Mouse (Mus musculus) liver, embryonic 14.5 days (tissue): ENCODE measurements around the gene Cct5. TPM values are rescaled to one million over a fixed set of nuclear protein-coding genes. Genes with fewer than 3 reads are reported as not detected.

Experiments used
- ATAC-seq: fragments of 200-750 bp; cut with Nextera tagmentation; 2 replicates; pipeline ENCODE4 v1.8.0; 2017; ENCODE audit warnings: moderate number of reproducible peaks, mild to moderate bottlenecking, moderate library complexity; ENCODE audit not compliant: insufficient read depth
- DNase-seq, 3 experiments: peaks; one replicate each; pipeline ENCODE4 v3.0.0-alpha.2; 2012 to 2013; ENCODE audit warnings: low read depth in 3 of 3, low spot score in 3 of 3
- H3K27ac ChIP-seq: fragments of 300-500 bp; sonication (generic); 2 replicates; pipeline ENCODE4 v1.5.1; 2014; ENCODE audit warnings: moderate library complexity, mild to moderate bottlenecking, control low read depth, inconsistent platforms
- H3K27me3 ChIP-seq: fragments of 300-500 bp; sonication (generic); 2 replicates; pipeline ENCODE4 v1.6.1; 2014; ENCODE audit warnings: mild to moderate bottlenecking, low read length, moderate library complexity; ENCODE audit not compliant: control insufficient read depth, insufficient read depth
- H3K36me3 ChIP-seq: fragments of 300-500 bp; sonication (generic); replicated peaks from 2 replicates; pipeline ENCODE4 v1.6.1; 2014; ENCODE audit warnings: low read depth; ENCODE audit not compliant: control insufficient read depth, insufficient read depth
- H3K4me1 ChIP-seq, 2 experiments: fragments of 200-500 bp in 1 of 2; fragments of 300-500 bp in 1 of 2; sonication (generic) in 1 of 2; replicated peaks; 2 replicates each; pipeline ENCODE4 v1.6.1; 2012 to 2014; ENCODE audit warnings: antibody characterized with exemption in 1 of 2, inconsistent platforms in 1 of 2, low read length in 1 of 2; ENCODE audit not compliant: control insufficient read depth in 2 of 2, insufficient read depth in 2 of 2
- H3K4me2 ChIP-seq: fragments of 300-500 bp; sonication (generic); 2 replicates; pipeline ENCODE4 v1.6.1; 2014; ENCODE audit warnings: low read depth, mild to moderate bottlenecking, control low read depth, moderate library complexity
- H3K4me3 ChIP-seq, 2 experiments: fragments of 200-500 bp in 1 of 2; fragments of 300-500 bp in 1 of 2; sonication (generic) in 1 of 2; 2 replicates each; pipeline ENCODE4 v1.5.1; 2012 to 2014; ENCODE audit warnings: low read depth in 2 of 2, low read length in 2 of 2, mild to moderate bottlenecking in 2 of 2, control low read depth in 1 of 2, inconsistent platforms in 1 of 2, moderate library complexity in 1 of 2; ENCODE audit not compliant: insufficient read depth in 1 of 2
- H3K9ac ChIP-seq: fragments of 300-500 bp; sonication (generic); replicated peaks from 2 replicates; pipeline ENCODE4 v1.6.1; 2014; ENCODE audit warnings: mild to moderate bottlenecking, control low read depth, moderate library complexity
- H3K9me3 ChIP-seq: fragments of 300-500 bp; sonication (generic); 2 replicates; pipeline ENCODE4 v1.6.1; 2016; ENCODE audit warnings: low read length, mixed read lengths; ENCODE audit not compliant: control insufficient read depth
- CTCF ChIP-seq: IDR thresholded peaks from 2 replicates; pipeline ENCODE4 v1.5.1; 2016; ENCODE audit warnings: antibody characterized with exemption, low read depth, control low read depth
- EP300 ChIP-seq: IDR thresholded peaks from 2 replicates; pipeline ENCODE4 v1.6.1; 2016; ENCODE audit warnings: antibody characterized with exemption, low read depth
- WGBS: fragments of 180-500 bp; shearing (Covaris S2); extraction: QIAGEN DNeasy Blood & Tissue Kit; methylation state at CpG from one replicate; pipeline ENCODE4 v1.1.7; 2014; ENCODE audit not compliant: insufficient replicate concordance; 5-methylcytosine and 5-hydroxymethylcytosine counted together
- polyA plus RNA-seq, 2 experiments: library from polyadenylated mRNA; depleted of rRNA in 1 of 2; stranded (reverse) in 1 of 2; unstranded in 1 of 2; fragments of >200 nt; fragmentation: Nextera tagmentation in 1 of 2; extraction: Ambion mirVana in 1 of 2; gene quantifications; 2 replicates each; pipeline versions ENCODE4 v1.2.1 to v1.2.3; 2012 to 2014

Gene Cct5
- polyA plus RNA-seq, 2 experiments, result 167 to 341 TPM

DNA sequence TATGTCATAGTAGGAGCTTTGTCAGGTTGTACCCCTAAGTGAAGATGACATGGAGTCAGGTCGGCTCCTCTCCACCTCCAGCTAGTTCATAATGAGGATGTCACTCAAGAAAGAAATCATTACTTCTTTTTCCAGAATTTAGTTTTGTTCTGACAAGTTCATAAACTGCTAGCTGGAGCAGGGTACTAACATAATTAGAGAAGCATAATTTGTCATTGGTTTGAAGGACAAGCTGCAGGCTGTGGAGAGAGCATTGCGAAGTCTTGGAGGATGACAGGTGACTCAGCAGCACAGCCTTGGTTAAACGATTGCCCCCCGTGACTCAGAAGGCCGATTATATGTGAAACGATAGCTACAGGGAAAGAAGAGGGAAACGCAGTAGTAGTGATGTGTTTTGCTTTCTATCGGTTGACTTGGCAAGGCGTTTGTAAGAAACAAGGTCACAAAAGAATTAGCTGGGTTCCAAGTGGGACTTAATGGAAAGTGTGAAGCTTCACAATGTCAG lies 34.5 kb upstream of the Cct5 start:
- no peaks in the 10 kb centered on the region for H3K27me3 ChIP-seq
- no peak for DNase-seq
- TF ChIP-seq CTCF (no peak), EP300 (no peak)
- no peaks in the 10 kb centered on the region for H3K36me3 ChIP-seq
- 72% methylated on average over 9 of the region's 9 CpGs for WGBS
- H3K9me3 ChIP-seq, result no peaks in the 10 kb centered on the region
- H3K4me1 ChIP-seq, result no peaks in the 10 kb centered on the region
- no peak overlapping the region for H3K27ac ChIP-seq
- no peak overlapping the region for H3K4me3 ChIP-seq
- H3K4me2 ChIP-seq, result no peak overlapping the region
- ATAC-seq, result no peak
- H3K9ac ChIP-seq, result no peak overlapping the region

DNA sequence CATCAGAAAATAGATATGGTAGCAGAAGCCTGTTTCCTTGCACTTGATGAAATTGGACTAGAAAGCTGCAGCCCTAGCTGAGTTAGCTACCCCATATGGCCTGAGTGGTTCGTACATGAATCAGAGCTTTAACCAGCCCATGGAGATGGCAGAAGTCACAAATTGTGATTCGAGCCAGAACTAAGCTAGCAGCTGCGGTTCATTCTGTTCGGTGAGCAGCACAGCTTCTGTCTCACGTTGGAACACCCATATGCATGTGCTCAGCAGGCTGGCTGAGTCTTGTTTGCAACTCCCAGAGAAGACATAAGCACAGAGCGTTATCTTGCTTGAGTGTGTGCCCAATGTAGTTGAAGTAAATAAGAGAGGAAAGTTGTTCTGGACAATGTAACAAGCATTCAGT lies 33.0 kb upstream of the Cct5 start:
- no peak for TF ChIP-seq EP300
- no peak for TF ChIP-seq CTCF

DNA sequence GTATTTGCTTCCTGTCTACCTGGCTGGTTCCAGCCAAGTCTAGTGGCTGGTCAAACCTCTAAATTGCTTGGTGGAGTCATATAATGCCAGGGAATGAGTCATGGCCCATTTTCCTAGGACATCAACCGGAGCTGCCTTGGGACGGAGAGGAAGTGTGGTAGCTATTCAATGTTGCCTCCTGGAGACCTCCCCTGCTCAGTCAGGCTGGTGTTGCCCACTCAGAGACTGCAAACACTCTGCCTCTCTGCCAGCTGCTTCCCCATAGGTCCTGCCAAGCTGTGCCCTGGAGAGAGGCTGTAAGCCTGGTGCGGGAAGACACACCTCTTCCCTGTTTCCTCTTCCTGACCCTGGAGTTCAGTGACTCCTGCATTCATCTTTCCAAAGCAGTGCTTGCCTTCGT lies 30.9 kb upstream of the Cct5 start:
- ATAC-seq (no peak), DNase-seq (no peak)
- Histone ChIP-seq H3K4me2 (no peak overlapping the region), H3K27me3 (no peaks in the 10 kb centered on the region), H3K4me3 (no peak overlapping the region), H3K9me3 (no peaks in the 10 kb centered on the region), H3K36me3 (no peaks in the 10 kb centered on the region), H3K4me1 (no peaks in the 10 kb centered on the region), H3K27ac (no peak overlapping the region), H3K9ac (no peak overlapping the region)
- WGBS, result 65% methylated on average over 4 of the region's 4 CpGs
- TF ChIP-seq CTCF (no peak), EP300 (no peak)

More for the DNA sequence above, 33.0 kb upstream of the Cct5 start:
- Histone ChIP-seq H3K4me3 (no peak overlapping the region), H3K27ac (no peak overlapping the region), H3K9me3 (no peaks in the 10 kb centered on the region), H3K4me2 (no peak overlapping the region), H3K27me3 (no peaks in the 10 kb centered on the region), H3K4me1 (no peaks in the 10 kb centered on the region), H3K36me3 (no peaks in the 10 kb centered on the region), H3K9ac (no peak overlapping the region)
- no peak for ATAC-seq
- WGBS, result 60% methylated on average over 6 of the region's 6 CpGs
- DNase-seq, result no peak

DNA sequence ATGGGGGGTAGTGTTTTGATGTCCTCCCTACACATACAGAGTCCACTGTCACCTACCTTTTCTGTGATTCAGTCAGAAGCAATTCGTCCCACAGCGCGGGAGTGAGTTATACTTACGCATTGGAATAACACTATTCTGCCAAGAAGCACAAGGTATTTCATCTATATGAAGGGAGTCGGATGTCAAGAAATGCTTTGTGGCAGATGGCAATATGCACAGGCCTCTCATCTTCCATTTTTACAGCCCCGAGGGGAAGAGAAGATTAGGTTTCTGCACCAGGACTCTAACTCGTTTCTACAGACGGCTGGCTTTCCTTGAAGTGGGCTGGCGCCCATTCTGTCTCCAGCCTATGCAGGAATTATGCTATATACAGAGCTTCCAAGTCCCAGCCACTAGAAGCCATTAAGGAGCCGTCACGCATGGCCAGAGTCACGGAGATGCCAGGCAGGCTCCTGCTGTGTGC lies 29.8 kb upstream of the Cct5 start:
- no peak for ATAC-seq
- TF ChIP-seq EP300, result no peak
- TF ChIP-seq CTCF, result no peak
- 71% methylated on average over 12 of the region's 12 CpGs for WGBS
- no peak overlapping the region for H3K27ac ChIP-seq
- no peaks in the 10 kb centered on the region for H3K9me3 ChIP-seq
- H3K27me3 ChIP-seq, result no peaks in the 10 kb centered on the region
- no peak overlapping the region for H3K4me3 ChIP-seq
- no peak for DNase-seq
- no peak overlapping the region for H3K9ac ChIP-seq
- H3K36me3 ChIP-seq, result no peaks in the 10 kb centered on the region
- H3K4me2 ChIP-seq, result no peak overlapping the region
- H3K4me1 ChIP-seq, result no peaks in the 10 kb centered on the region

DNA sequence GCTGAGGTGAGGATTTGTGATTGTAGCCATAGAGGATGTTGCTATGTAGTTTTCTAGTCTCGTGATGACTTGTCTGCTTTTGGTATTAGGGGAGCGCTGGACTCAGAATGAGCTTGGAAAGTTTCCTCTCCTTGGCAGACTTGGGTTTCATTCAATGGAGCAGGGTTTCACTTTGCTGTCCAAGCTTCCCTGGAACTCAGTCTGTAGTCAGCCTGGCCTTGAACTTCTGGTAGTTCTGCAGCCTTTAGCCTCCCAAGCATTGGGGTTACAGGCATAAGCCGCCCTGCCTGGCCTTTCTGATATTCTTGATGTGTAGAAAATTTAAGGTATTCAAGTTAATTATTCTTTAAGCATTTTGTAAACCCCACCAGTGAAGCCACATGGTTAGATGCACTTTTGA lies 28.0 kb upstream of the Cct5 start:
- 68% methylated on average over 3 of the region's 3 CpGs for WGBS
- no peak overlapping the region for H3K9ac ChIP-seq
- H3K4me2 ChIP-seq, result no peak overlapping the region
- no peaks in the 10 kb centered on the region for H3K9me3 ChIP-seq
- no peaks in the 10 kb centered on the region for H3K27me3 ChIP-seq
- H3K4me1 ChIP-seq, result no peaks in the 10 kb centered on the region
- ATAC-seq (no peak), DNase-seq (no peak)
- no peak for TF ChIP-seq EP300
- TF ChIP-seq CTCF, result no peak
- no peaks in the 10 kb centered on the region for H3K36me3 ChIP-seq
- H3K27ac ChIP-seq, result no peak overlapping the region
- no peak overlapping the region for H3K4me3 ChIP-seq
